Mouse (Mus musculus): ENCODE results near the gene Saa2. TPM values are rescaled to one million over a fixed set of nuclear protein-coding genes. Genes with fewer than 3 reads are reported as not detected.

The Saa2 gene
- not detected for total RNA-seq (2021)
- long read RNA-seq, experiment 1, result 0 reads
- long read RNA-seq, experiment 2, result 0 reads

DNA sequence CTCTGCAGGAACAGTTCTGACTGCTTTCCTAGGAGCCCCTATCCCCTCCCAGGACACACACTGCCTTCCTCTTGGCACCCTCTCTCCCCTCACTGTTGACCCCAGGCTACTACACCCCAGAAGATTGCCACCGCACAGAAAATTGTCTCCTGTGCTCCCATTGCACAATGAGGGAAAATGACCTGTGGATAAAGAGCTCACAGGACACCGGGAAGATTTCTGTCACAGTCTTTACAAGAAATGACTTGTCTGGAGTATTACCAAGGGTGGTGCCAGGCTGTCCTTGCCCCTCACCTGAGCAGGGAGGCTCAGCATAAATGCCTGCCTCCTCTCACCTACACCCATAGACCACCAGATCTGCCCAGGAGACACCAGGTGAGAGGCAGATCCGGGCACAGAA is at the start of gene Saa2:
Gene Saa2, plus strand, starts transcription at position 301 of the 400 bp plus-strand sequence.
- Histone ChIP-seq H3K4me3 (no peak within 1 kb of the TSS), H3K27ac (no peak within 1 kb of the TSS)
- no peak for DNase-seq (ENCODE audit: extremely low spot score in 1 of 2, low spot score in 2 of 2)
- intact Hi-C loops (cut with DNase I), result no loop called here
- TF ChIP-seq CTCF (IDR thresholded peaks at IDR 0.05), result no peak

DNA sequence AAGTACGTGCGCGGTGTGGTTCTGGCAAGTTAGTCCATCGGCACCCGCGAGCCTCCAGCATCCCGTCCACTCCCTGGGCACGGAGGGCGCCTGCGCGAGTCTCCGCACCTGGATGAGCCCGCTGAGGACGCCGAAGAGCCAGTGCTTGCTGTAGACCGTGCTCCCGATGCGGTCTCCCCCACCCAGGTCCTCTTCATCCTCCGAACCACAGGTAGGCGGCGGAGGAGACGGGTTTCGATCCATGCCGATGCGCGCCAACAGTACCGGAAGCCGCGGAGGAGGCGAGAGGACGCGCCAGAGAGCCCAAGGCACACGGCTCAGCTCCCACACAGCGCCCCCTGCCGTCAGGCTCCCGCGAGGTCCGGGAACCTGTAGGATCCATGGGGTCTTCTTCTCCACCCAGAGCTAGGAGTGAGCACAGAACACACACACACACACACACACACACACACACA is 41.2 kb upstream of the Saa2 start, which contains the start of gene Saal1:
Gene Saal1, minus strand, starts transcription at position 291 of the 455 bp plus-strand sequence.
- intact Hi-C loops (cut with DNase I), result loop anchor here (2.0 to 5.0 kb wide), 2 partner anchors 72 to 318 kb away; partner anchors contain the start of gene Sergef
- TF ChIP-seq CTCF (IDR thresholded peaks at IDR 0.05), result peak; percentile 70
- peak; percentile 80 to 81 for DNase-seq (ENCODE audit: extremely low spot score in 1 of 2, low spot score in 2 of 2)
- Histone ChIP-seq H3K27ac (peak within 1 kb of the TSS; percentile 89), H3K4me3 (peak within 1 kb of the TSS; percentile 88)

DNA sequence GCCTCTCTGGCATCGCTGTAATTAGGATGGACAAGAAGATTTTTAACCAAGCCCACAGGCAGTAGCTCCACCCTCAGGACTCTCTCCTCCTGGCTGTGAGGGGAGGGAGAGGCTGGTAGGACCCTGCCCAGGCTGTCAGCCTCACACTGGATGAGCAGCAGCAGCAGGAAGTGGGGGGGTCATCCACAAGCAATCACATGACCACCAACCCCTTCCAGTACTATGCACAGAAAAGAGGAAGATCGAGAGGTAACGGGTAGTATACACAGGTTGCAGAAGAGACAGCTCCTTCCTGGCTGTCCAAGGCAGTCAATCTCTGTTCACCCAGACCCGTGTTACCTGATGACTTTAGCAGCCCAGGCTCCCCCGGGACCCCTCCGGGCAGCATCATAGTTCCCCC is 39.3 kb upstream of the Saa2 start:
- H3K4me3 ChIP-seq, result no peak overlapping the region
- no peak for TF ChIP-seq CTCF (IDR thresholded peaks at IDR 0.05)
- DNase-seq (ENCODE audit: extremely low spot score in 1 of 2, low spot score in 2 of 2), result no peak
- no peak overlapping the region for H3K27ac ChIP-seq
- intact Hi-C loops (cut with DNase I), result loop anchor here (5.0 kb wide), 1 partner anchor 320 kb away; no protein-coding TSS in a partner anchor

GRCm38 (mm10) chr7:46714518-46714917 is 37.1 kb upstream of the Saa2 start:
- Histone ChIP-seq H3K4me3 (no peak overlapping the region), H3K27ac (no peak overlapping the region)
- intact Hi-C loops (cut with DNase I), result loop anchor here (2.0 to 5.0 kb wide), 2 partner anchors 56 to 322 kb away; no protein-coding TSS in a partner anchor
- DNase-seq (ENCODE audit: extremely low spot score in 1 of 2, low spot score in 2 of 2), result peak; percentile 46 to 64
- TF ChIP-seq CTCF (IDR thresholded peaks at IDR 0.05), result peak; percentile 93

DNA sequence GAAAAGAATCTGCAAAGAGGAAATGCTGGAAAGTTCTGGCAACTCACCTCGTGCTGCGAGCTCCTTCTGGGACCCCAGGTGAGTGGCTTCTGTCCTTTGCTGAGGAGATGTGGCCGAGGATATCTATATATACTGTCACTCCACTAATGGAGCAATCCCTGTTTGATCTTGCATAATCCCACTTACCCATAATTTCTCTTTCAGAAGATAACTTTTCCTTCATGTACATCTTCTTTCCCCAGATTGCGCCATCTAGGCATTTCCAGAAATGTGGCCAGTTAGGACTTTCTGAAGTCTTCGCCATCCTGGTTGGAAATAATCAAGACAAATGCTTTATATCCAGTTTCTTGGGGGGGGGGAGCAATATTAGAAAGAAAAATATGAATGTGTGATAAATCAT is 36.0 kb upstream of the Saa2 start, which contains the start of gene Saa3:
Gene Saa3, minus strand, starts transcription at position 101 of the 400 bp plus-strand sequence.
- intact Hi-C loops (cut with DNase I), result loop anchor here (2.0 kb wide), 1 partner anchor 55 kb away; no protein-coding TSS in a partner anchor
- no peak within 1 kb of the TSS for H3K4me3 ChIP-seq
- DNase-seq (ENCODE audit: extremely low spot score in 1 of 2, low spot score in 2 of 2), result no peak
- no peak within 1 kb of the TSS for H3K27ac ChIP-seq
- TF ChIP-seq CTCF (IDR thresholded peaks at IDR 0.05), result no peak

GRCm38 (mm10) chr7:46716897-46717296 is 34.7 kb upstream of the Saa2 start:
- H3K4me3 ChIP-seq, result no peak overlapping the region
- no peak overlapping the region for H3K27ac ChIP-seq
- intact Hi-C loops (cut with DNase I), result no loop called here
- no peak for TF ChIP-seq CTCF (IDR thresholded peaks at IDR 0.05)
- DNase-seq (ENCODE audit: extremely low spot score in 1 of 2, low spot score in 2 of 2), result no peak

DNA sequence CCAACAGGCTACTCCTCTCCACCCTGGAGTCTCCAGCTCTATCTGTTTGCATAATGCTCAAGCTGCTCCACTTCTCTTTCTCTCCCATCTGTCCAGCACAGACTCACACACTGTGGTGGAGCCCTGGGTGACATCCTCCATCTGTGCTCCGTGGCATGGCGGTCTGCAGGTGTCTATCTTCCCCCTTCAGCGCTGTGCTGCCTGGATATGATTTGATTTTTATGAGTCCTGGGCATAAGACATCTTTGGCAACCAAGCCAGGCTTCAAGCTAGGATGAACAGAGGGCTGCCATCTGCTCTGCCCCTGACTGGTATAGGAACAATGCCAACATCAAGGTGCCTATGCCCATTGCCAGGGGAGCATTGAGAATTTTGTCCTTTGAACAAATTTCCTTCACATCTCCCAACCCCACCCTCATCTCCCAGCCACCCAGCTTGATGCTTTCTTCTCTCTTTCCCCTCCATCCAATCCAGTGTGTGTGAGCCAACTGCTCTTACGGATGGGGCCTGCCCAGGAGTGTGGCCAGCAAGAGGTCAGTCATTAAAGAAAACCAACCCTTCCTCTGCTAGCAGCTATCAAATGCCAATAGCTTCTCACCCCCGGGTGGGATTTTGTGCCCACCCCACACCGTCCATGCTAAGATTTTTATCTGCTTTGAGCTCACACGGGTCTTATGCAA is 32.9 kb upstream of the Saa2 start:
- no peak for DNase-seq (ENCODE audit: extremely low spot score in 1 of 2, low spot score in 2 of 2)
- intact Hi-C loops (cut with DNase I), result no loop called here
- no peak overlapping the region for H3K4me3 ChIP-seq
- no peak for TF ChIP-seq CTCF (IDR thresholded peaks at IDR 0.05)
- H3K27ac ChIP-seq, result no peak overlapping the region

- Histone ChIP-seq H3K4me3 (no peak overlapping the region), H3K27ac (no peak overlapping the region)
- DNase-seq (ENCODE audit: extremely low spot score in 1 of 2, low spot score in 2 of 2), result no peak
- intact Hi-C loops (cut with DNase I), result no loop called here
- no peak for TF ChIP-seq CTCF (IDR thresholded peaks at IDR 0.05)
Observed at GRCm38 (mm10) chr7:46719526-46719925, 32.1 kb upstream of the Saa2 start.

- DNase-seq (ENCODE audit: extremely low spot score in 1 of 2, low spot score in 2 of 2), result no peak
- intact Hi-C loops (cut with DNase I), result no loop called here
- H3K27ac ChIP-seq, result no peak overlapping the region
Observed at GRCm38 (mm10) chr7:46720460-46720859, 31.1 kb upstream of the Saa2 start.

DNA sequence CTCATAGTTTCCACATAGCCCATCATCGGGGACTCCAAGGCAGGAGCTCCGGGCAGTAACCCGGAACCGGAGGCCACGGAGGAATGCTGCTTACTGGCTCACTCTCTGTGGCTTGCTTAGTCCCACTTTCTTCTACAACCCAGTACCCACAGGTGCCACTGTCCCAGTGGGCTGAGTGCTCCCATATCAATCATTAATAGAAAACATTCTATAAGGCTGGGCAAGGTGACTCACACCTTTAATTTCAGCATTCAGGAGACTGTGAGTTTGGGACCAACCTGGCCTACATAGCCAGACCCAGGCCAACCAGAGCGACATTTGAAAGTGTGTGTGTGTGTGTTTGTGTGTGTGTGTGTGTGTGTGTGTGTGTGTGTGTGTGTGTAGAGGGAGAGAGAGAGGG is 28.2 kb upstream of the Saa2 start:
- DNase-seq (ENCODE audit: extremely low spot score in 1 of 2, low spot score in 2 of 2), result no peak
- intact Hi-C loops (cut with DNase I), result no loop called here
- no peak overlapping the region for H3K27ac ChIP-seq
- H3K4me3 ChIP-seq, result no peak overlapping the region
- TF ChIP-seq CTCF (IDR thresholded peaks at IDR 0.05), result no peak

More at GRCm38 (mm10) chr7:46720460-46720859, 31.1 kb upstream of the Saa2 start:
- TF ChIP-seq CTCF (IDR thresholded peaks at IDR 0.05), result no peak
- no peak overlapping the region for H3K4me3 ChIP-seq

GRCm38 (mm10) chr7:46723849-46724248 is 27.7 kb upstream of the Saa2 start:
- Histone ChIP-seq H3K4me3 (no peak overlapping the region), H3K27ac (no peak overlapping the region)
- intact Hi-C loops (cut with DNase I), result no loop called here
- TF ChIP-seq CTCF (IDR thresholded peaks at IDR 0.05), result no peak
- DNase-seq (ENCODE audit: extremely low spot score in 1 of 2, low spot score in 2 of 2), result no peak

- Histone ChIP-seq H3K4me3 (no peak overlapping the region), H3K27ac (no peak overlapping the region)
- peak in 1 of 2 experiments; percentile 23 for DNase-seq (ENCODE audit: extremely low spot score in 1 of 2, low spot score in 2 of 2)
- intact Hi-C loops (cut with DNase I), result no loop called here
- TF ChIP-seq CTCF (IDR thresholded peaks at IDR 0.05), result no peak
Observed at GRCm38 (mm10) chr7:46724396-46724795, 27.2 kb upstream of the Saa2 start.
